Mouse (Mus musculus): ENCODE results near the gene Ndrg2.

The Ndrg2 gene

GRCm38 (mm10) chr14:51913062-51913959, 647 bp downstream of the Ndrg2 start:
- no peak for DNase-seq (ENCODE audit: extremely low spot score, low read depth, low spot score)

GRCm38 (mm10) chr14:51912391-51913061, 1.4 kb downstream of the Ndrg2 start:
- DNase-seq (ENCODE audit: extremely low spot score, low read depth, low spot score): no peak

- DNase-seq (ENCODE audit: extremely low spot score, low read depth, low spot score): no peak
These were observed 2.7 kb downstream of the Ndrg2 start for GRCm38 (mm10) chr14:51911301-51911700.

GRCm38 (mm10) chr14:51906102-51906501, 7.9 kb downstream of the Ndrg2 start:
- DNase-seq (ENCODE audit: extremely low spot score, low read depth, low spot score): no peak

- DNase-seq (ENCODE audit: extremely low spot score, low read depth, low spot score): no peak
These were observed 9.3 kb downstream of the Ndrg2 start for GRCm38 (mm10) chr14:51904706-51905105.

GRCm38 (mm10) chr14:51903782-51904181, 10.2 kb downstream of the Ndrg2 start:
- no peak for DNase-seq (ENCODE audit: extremely low spot score, low read depth, low spot score)

- no peak for DNase-seq (ENCODE audit: extremely low spot score, low read depth, low spot score)
These were observed 10.9 kb downstream of the Ndrg2 start for GRCm38 (mm10) chr14:51902806-51903710.

GRCm38 (mm10) chr14:51899351-51899750, 14.6 kb downstream of the Ndrg2 start:
- no peak for DNase-seq (ENCODE audit: extremely low spot score, low read depth, low spot score)

GRCm38 (mm10) chr14:51896539-51897170, 17.3 kb downstream of the Ndrg2 start:
- no peak for DNase-seq (ENCODE audit: extremely low spot score, low read depth, low spot score)

- DNase-seq (ENCODE audit: extremely low spot score, low read depth, low spot score): no peak
These were observed 17.9 kb downstream of the Ndrg2 start for GRCm38 (mm10) chr14:51896019-51896418.

GRCm38 (mm10) chr14:51895071-51895470, 18.9 kb downstream of the Ndrg2 start:
- no peak for DNase-seq (ENCODE audit: extremely low spot score, low read depth, low spot score)

- DNase-seq (ENCODE audit: extremely low spot score, low read depth, low spot score): no peak
These were observed 20.1 kb downstream of the Ndrg2 start for GRCm38 (mm10) chr14:51893809-51894208.

GRCm38 (mm10) chr14:51893094-51893794, 20.7 kb downstream of the Ndrg2 start:
- no peak for DNase-seq (ENCODE audit: extremely low spot score, low read depth, low spot score)

- DNase-seq (ENCODE audit: extremely low spot score, low read depth, low spot score): no peak
These were observed 21.6 kb downstream of the Ndrg2 start, which contains the start of gene Slc39a2 for GRCm38 (mm10) chr14:51892191-51892939. TSS of gene Slc39a2 (plus strand) at chr14:51892889.

GRCm38 (mm10) chr14:51889833-51890232, 24.1 kb downstream of the Ndrg2 start:
- DNase-seq (ENCODE audit: extremely low spot score, low read depth, low spot score): no peak

GRCm38 (mm10) chr14:51886051-51886450, 27.9 kb downstream of the Ndrg2 start:
- no peak for DNase-seq (ENCODE audit: extremely low spot score, low read depth, low spot score)

GRCm38 (mm10) chr14:51884598-51885331, 29.2 kb downstream of the Ndrg2 start, which contains the start of gene Mettl17:
TSS of gene Mettl17 (plus strand) at chr14:51884842.
- DNase-seq (ENCODE audit: extremely low spot score, low read depth, low spot score): peak; percentile 86

GRCm38 (mm10) chr14:51884031-51884544, 29.9 kb downstream of the Ndrg2 start:
- peak; percentile 71 for DNase-seq (ENCODE audit: extremely low spot score, low read depth, low spot score)

Data from hindlimb bud, embryonic 11.5 days (tissue).